Mouse (Mus musculus) gastrocnemius, postnatal 25 days (tissue): ENCODE results near the gene Nudt8. TPM values are rescaled to one million over a fixed set of nuclear protein-coding genes. Genes with fewer than 3 reads are reported as not detected.
"Not testable (repeated sequence)": the region's sequence is repeated elsewhere in the genome, so short reads cannot be mapped to it uniquely, and the experiment has no call there.

ENCODE experiments used
- DNase-seq: peaks from one replicate; pipeline ENCODE4 v3.0.0; 2022
- long read RNA-seq, 2 experiments: library from polyadenylated mRNA; stranded (forward); transcript quantifications; one replicate each; pipeline ENCODE4 v2.0.0; 2021
- total RNA-seq, 2 experiments: library from RNA; stranded (reverse); gene quantifications; 1 replicate in 1 of 2; 2 replicates in 1 of 2; pipeline ENCODE4 v1.2.3; 2021

Nudt8 gene
- total RNA-seq = 10 to 100 TPM; 21.5 to 23.1 TPM
- long read RNA-seq, experiment 1, transcript Nudt8-201 (4 exons, 787 nt) = major isoform, 46 of 52 reads
- long read RNA-seq, experiment 1, partial matches to known transcripts = 0 of 52 reads
- long read RNA-seq, experiment 1, other reads (novel, unspliced or antisense) = 3 of 52 reads
- long read RNA-seq, experiment 2, transcript Nudt8-201 (4 exons, 787 nt) = major isoform, 17 of 25 reads
- long read RNA-seq, experiment 2, partial matches to known transcripts = 1 of 25 reads
- long read RNA-seq, experiment 2, other reads (novel, unspliced or antisense) = 4 of 25 reads

DNA sequence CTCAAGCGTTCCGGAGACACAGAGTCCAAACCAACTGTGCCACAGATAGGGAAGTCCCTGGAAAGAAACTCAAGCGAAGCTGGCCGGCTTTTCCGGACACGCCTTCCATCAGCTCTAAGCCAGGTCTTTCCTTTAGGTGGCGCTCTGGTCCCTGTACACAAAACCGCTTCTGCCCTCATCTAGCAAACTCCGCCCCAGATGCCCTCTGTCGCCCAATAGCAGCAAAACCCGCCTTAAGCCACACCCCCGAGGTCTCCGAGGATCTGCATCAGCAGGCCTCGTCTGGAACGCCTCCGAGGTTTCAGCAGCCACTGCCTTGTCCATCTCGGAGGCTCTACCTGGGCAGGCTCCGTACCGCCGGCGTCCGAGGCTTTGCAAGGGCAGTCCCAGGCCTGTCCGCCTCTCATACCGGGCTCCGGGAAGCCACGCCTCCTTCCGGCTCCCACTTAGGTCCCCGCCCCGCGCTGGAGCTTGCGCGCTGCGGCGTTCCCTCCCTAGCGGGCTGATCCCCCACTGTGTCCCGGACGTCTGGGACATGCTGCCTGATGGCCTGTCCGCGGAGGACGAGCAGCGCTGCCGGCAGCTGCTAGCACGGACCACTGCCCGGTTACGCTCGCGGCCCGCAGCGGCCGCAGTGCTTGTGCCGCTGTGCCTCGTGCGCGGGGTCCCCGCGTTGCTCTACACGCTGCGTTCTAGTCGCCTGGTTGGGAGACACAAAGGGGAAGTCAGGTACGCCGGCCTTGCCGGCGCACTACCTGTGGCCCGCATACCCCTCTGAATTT lies at the start of gene Nudt8, which contains the start of gene Gm49405:
Nudt8 (plus strand) TSS at position 462 of the 782 bp plus-strand sequence.
Gm49405 (plus strand) TSS at position 508 of the 782 bp plus-strand sequence.
- DNase-seq = peak; percentile 95

DNA sequence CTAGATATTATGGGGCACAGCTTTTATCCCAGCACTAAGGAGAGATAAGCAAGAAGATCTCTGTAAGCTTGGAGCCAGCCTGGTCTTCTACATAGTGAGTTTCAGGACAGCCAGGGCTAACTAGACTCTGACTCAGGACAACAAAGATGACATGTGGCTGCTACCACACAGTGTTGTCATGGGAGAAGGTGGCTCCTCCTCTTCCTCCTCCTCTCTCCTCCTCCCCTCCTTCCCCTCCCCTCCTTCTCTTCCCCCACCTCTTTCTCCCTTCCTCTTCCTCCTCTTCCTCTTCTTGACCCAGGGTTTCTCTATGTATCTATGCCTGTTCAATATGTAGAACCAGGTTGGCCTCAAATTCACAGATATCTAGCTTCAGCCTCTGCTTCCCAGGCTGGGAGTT lies 48.9 kb upstream of the Nudt8 start:
- no peak for DNase-seq

DNA sequence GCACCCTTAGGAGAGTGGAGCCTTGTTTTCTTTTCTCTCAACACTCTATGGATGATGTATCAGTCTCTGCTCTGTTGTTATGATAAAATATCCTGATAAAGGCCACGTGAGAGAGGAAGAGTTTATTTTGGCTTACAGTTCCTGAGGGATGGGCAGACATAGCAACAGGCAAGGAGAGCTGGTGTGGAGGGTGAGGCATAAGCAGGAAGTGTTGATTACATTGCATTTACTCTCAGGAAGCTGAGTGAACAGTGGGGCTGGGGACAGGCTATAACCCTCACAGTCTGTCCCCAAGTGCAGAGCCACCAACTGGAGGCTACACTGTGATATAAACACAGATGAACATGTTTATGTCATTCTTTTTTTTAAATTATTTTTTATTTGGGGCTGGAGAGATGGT lies 48.3 kb upstream of the Nudt8 start:
- no peak for DNase-seq

DNA sequence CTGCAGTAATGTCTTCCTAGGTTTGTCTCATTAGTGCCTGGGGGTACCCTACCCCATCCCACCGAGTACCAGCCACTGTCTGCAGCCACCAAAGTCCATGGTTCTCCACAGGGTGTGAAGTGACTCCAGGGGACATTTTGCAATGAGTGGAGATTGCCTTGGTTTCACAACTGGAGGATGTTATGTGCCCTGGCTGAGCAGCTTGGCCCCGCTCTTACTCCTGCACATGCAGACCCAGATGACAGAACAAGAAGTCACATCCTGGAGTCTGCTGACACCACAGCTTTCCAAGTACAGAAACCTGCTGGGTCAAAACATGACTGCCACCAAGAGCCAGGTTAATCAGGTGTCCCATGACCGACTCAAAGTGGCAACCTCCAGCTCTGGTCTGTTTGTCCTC lies 45.3 kb upstream of the Nudt8 start:
- DNase-seq = no peak

DNA sequence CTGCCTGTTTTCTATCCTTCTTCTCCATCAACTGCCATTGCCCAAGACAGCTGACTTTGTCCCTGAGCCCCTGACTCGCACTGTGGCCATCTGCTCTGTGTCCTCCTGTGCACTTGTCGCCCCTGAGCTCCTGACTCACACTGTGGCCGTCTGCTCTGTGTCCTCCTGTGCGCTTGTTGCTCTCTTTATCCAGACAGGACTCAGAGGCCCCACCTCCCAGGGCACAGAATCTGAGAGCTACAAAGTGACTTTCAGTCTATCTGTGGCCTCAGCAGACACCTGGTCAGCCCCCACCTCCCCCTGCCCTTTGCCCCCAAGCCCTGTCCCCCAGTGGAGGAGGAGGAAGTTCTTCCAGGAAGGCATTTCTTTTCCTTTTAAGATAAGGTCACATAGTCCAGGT lies 44.6 kb upstream of the Nudt8 start:
- DNase-seq = no peak

DNA sequence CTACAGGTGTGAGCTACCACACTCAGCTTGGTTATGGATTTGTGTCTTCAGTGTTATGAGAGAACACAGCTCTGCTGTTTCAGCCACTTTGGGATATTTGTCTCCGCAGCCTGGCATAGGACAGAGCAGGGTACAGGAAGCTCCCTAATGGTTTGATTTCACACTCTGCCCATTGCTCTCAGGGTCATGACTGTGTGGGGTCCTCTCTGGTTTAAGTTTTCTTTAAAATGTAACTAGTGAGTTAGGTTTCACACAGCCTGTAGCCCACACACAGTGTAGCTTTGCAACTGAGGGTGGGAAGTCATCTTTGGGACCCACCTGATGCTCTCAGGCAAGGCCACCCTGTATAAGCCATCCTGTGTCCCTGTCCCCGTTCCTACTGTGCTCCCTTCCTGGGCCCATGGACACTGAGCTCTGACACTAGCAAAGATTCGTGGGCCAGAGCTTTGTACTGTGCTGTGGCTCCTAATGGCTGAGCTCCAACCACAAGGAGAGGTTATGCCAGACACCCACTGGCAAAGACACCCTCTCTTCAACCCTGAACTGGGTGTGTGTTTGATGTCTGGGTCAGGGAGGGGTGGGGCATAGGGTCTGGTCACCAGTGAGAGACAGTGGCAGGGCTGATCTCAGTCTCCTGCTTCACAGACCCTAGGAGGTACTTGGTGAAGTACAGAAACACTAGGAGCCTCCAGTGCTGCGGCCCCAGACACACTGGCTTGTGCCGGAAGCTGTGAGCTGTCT lies 42.9 kb upstream of the Nudt8 start:
- DNase-seq = not testable (repeated sequence)

DNA sequence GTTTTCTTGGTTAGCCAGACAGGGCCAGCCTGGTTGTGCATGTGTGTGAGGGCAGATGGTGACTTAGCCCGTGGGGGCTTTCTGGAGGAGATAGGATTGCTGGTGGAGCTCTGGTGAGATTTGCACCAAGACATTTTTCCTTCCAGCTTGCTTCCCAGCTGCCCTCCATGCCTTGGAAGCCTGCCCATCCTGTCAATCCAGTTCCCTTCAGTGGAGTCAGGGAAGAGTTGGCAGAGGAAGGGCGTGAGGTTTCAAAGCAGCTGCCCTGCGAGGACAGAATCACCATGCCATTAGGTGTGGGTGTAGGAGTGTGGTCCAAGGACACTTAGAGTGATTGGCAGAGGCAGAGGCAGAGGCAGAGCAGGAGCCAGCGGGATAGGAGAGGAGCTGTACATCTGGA lies 41.9 kb upstream of the Nudt8 start, which contains the start of gene Aldh3b3:
Aldh3b3 (plus strand) TSS at position 176 of the 400 bp plus-strand sequence.
- DNase-seq = no peak

DNA sequence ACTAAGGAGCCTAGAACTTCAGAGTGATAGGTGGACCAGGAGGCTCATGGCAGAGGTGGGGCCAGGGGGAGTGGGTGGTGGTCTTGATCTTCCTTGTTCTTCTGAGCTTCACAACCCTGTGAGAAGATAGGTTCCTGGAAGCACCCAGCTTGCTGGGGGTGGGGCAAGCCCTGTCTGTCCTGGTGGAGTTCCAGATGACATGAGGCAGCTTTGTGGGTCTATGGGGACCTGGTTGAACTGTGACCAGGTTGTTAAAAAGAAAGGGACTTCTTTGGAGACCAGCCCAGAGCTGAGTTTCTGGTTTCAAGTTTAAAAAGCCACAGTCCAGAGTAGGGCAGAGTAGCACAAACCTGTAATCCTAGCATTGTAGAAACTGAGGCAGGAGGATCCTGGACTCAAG lies 41.4 kb upstream of the Nudt8 start:
- DNase-seq = no peak

DNA sequence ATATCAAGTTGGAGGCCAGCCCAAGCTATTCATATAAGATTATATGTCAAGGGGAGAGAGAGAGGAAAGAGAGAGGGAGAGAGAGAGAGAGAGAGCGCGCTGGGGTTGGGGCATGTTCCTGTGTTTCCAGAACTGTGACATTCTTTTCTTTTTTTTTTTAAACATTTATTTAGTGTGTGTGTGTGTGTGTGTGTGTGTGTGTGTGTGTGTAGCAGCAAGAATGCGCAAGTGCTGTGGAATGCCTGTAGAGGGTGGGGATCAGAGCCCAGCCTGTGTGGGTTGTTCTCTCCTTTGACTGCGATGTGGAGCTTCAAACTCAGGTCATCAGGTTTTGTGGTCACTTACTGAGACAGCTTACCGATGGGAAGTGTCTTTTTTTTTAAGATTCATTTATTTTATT lies 40.2 kb upstream of the Nudt8 start:
- DNase-seq = no peak

DNA sequence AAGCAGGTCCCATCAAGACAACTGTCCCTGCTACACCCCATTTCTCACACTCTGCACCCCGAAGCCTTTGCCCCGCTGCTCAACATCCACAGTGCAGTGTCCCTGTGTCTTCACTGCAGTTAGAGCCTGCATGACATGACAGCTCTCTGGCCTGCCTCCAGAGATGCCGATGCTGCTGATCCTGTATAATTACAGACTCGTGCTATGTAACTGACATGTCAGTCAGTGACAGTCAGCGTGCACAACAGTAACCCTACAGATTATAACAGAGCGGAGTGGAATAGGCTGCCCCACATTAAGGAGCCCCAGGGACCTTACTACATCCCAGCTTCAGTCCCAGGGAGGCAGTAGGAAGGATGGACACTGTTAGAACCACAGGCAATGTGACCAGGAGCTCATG lies 38.6 kb upstream of the Nudt8 start:
- not testable (repeated sequence) for DNase-seq

DNA sequence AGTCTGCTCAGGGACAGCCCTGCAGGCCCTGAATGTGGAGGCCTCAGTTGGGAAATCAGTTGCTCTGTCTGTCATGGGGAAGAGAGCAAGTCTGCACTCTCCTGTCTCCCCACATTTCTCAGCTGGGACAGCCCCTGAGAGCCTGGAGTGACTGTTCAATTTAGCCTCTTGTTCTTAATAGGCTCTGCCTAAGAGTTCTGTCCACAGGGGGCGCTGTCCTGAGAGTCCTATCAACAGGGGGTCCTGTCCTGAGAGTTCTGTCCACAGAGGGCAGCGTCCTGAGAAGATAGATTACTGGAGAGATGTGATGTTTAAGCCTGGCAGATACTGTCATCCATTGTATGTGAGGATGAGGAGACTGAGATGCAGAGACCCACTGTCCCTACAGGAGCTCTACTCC lies 37.9 kb upstream of the Nudt8 start:
- DNase-seq = no peak

DNA sequence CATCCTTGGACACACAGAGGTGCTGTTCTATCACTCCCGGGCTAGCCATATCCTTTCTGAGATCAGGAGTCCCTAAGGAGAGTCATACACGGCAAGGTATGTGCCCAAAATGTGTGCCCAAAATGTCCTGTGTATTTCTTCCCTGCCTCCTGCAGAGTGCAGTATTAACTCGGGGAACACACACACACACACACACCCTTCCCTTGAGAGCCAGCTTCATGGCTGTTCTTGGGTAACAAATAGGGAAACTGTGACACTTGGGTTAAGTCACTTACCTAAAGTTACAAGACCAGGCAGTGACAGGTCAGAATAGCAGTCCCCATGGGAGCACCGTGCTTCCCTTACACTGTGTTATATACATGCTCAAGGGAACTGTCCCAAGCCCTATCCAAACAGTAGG lies 36.4 kb upstream of the Nudt8 start:
- DNase-seq = no peak

DNA sequence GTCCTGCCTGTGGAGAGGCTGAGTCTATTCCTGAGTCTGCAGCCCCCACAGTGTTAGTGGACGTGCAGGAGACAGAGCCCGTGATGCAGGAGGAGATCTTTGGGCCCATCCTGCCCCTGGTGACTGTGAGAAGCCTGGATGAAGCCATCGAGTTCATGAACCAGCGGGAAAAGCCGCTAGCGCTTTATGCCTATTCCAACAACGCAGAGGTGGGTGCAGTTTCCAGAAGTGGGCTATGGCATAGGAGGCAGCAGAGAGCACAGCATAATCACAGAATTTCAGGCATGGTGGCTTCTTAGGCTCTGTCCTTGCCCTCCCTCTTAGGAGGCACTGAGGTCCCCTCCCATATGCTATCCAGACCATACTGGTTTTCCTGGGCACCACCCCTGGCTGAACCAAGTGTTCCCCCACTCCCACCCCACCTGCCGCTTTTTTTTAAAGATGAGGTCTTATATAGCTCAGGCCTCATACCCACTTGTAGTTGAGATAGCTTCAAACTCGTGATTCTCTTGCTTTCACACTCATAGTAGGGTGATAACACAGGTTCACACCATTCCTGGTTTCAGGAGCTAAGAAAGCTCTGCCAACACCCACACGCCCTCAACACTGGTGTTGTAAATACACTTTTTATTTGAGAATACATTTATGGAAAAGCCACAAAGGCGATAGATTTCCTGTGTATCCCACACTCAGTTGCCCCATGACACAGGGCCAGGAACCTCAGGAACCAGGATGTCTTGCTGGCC lies 33.9 kb upstream of the Nudt8 start:
- no peak for DNase-seq

DNA sequence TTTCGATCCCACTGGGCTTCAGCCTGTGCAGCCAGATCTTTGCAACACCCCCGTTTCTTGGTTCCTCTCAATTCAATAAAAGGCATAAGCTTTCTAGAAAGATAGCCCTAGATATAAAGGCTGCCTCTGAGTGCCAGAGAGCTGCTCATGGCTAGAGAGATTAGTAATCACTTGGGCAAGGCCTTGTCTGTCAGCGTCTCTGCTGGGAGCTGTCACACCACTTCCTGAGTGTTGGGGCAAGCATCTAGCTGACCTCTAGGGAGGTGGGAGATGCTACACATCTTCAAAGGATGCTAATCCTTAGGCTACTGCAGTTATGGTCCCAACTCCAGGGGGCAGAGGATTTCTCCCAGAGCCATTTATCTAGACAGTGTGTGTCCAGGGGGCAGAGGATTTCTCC lies 33.1 kb upstream of the Nudt8 start:
- no peak for DNase-seq

DNA sequence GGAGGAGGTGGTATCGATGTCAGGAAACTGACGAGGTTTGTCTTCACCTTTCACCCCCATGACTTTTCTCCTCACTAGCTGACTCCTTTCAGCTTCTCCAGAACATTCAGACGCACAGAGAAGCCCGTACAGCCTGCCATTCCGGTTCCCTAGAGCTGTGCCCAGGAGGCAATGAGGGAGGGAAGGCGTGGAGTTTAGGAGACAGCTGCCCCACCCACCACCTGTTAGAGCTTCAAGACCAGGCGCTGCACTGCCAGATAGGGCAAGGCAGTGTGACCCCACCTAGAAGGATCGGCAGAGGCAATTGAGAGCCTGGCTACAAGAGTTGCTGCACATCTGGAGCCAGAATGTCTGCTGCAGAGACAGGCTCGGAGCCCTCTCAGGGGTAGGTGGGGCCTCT lies 28.2 kb upstream of the Nudt8 start, which contains the start of gene Aldh3b2:
Aldh3b2 (plus strand) TSS at position 100 of the 400 bp plus-strand sequence.
- no peak for DNase-seq

DNA sequence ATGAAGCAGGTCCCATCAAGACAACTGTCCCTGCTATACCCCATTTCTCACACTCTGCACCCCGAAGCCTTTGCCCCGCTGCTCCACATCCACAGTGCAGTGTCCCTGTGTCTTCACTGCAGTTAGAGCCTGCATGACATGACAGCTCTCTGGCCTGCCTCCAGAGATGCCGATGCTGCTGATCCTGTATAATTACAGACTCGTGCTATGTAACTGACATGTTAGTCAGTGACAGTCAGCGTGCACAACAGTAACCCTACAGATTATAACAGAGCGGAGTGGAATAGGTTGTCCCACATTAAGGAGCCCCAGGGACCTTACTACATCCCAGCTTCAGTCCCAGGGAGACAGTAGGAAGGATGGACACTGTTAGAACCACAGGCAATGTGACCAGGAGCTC lies 25.8 kb upstream of the Nudt8 start:
- not testable (repeated sequence) for DNase-seq

DNA sequence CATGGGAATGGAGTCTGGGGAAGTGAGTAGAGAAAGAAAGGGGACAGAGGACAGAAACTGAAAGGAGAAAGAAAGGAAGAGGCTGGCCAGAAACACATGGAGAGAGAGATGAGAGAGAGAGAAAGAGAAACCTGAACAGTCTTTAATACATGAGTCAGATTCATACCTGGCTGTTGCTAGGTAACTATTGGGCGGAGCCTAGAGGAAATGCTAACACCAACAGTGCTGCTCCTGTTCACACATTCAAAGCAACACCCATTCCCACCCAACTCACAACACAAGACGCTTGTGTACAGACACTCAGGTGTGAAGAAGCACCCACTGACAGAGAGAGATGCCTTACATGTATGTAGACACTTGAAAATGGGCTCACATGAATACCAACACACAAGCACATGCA lies 24.5 kb upstream of the Nudt8 start:
- no peak for DNase-seq

DNA sequence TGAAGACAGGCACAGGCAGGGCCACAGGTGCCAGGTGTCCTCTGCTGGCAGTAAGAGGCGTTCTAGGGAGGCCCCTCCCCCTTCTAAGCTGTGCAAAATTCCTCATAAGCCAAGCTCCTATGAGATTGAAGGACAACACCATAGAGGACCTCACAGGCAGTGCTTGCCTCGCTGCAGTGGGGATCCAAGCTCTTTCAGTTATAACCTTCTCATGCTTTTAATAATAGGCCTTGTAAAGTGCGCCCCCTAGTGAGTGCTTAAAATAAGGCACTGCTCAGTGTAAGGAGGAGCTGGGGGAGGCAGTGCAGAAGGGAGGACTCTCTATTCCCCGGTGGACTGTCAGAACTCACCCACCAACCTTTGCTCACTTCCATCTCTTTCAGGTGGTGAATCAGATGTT lies 20.1 kb upstream of the Nudt8 start:
- DNase-seq = no peak

DNA sequence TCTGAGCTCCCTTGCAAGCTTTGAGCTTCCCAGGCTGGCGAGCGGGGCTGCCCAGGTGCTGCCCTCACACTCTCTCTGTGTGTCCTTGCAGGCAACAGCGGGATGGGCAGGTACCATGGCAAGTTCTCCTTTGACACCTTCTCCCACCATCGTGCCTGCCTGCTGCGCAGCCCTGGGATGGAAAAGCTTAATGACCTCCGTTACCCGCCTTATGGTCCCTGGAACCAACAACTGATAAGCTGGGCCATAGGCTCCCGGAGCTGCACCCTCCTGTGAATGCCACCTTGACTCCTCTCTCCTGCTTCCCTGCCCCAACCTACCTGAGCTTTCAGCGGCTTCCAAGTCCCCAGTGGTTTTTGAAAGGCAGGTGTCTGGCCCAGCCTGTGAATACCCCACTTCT lies 19.5 kb upstream of the Nudt8 start:
- no peak for DNase-seq

DNA sequence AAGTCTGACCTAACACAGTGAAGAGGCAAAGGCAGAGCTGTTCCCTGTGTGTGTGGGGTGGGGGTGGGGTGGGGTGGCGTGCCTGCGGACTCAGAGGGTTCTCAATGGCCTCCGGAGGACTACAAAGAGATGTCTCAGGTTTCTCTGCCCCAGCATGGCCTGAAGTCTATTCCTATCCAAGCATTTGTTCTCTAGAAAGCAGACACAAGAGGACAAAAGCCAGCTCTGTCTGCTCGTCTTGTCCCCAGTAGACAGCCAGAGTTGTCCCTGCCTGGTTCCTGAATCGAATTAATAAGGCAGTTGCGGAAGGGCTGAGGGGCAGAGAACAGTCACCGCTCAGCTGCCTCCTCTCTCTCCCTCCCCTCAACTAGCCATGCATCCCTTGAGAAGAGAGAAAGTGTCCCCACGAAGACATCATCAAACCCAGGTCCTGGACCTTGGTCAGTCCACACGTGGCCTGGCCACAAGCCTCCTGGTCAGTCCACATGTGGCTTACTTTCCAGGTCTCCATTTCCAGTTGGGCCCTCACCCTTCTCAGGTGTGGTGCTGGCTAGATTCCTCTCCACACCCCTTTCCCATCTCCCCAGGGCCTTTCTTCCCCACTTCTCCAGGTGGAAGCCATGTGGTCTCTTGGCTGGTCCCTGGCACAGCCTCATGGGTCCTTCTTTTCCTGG lies 16.7 kb upstream of the Nudt8 start:
- no peak for DNase-seq

DNA sequence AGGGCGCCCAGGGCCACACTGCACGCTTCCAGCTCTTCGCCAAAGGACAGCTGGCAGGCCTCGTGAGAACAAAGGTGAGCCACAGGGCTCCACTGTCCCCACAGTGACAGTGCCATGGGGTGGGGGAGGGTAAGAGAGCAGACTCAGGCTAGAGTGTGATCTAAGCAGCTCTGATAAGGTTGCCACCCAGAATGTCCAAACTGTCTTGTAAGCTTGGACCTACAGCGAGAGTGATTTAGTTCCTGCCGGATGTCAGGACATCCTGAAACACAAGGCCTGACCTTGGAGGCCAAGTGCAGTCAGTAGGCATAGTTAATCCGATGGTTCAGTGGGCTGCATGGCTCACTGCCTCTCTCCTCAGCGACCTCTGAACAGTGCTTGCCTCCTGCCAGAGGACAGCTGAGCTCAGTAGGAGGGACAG lies 15.1 kb upstream of the Nudt8 start:
- no peak for DNase-seq

DNA sequence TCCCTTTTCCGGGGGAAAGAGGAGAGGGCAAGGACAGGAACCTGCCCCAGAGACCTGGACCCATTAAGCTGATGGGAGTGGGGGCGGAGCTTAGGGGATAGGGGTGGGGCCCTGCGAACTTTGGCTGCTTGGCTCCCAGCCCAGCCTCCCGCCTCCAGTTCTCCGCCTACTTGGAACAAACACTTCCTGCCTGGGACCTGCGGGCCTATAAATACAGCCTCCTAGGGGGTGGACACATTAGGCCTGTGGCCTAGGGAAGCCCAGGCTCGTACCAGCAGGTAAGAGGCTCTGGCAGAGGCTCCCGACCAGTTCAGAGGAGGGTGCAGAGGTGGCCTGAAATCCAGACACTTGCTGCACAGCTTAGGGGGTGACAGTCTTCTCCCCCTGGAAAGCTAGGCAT lies 14.0 kb upstream of the Nudt8 start, which contains the start of gene Acy3:
Acy3 (plus strand) TSS at position 237 of the 400 bp plus-strand sequence.
- DNase-seq = peak; percentile 84
